ENCODE assay signal across 13 mouse cellular contexts in genomic region chr17:29281541-29281940, GRCm38 (mm10). TPM values are rescaled to one million over a fixed set of nuclear protein-coding genes. Genes with fewer than 3 reads are reported as not detected.
"Had no signal": no experiment of that assay in that cellular context is flagged by ENCODE, and none has a peak within 500 bp of the region (broad histone marks: within the 10 kb centered on the region; RNA-seq: fewer than 3 reads in every experiment).

No protein-coding gene starts in this region.

- H3K9me3 ChIP-seq: kidney, embryonic 15.5 days; limb, embryonic 13.5 days; midbrain, embryonic 15.5 days; neural tube, embryonic 12.5 days had no signal

- H3K9ac ChIP-seq: kidney, embryonic 15.5 days; limb, embryonic 13.5 days; liver, embryonic 14.5 days; midbrain, embryonic 15.5 days; neural tube, embryonic 12.5 days had no signal

- H3K4me2 ChIP-seq: kidney, embryonic 15.5 days; limb, embryonic 13.5 days; midbrain, embryonic 15.5 days; neural tube, embryonic 12.5 days had no signal

- ATAC-seq: midbrain, embryonic 15.5 days had no signal

- H3K4me1 ChIP-seq: limb, embryonic 13.5 days; neural tube, embryonic 12.5 days had no signal

- H3K27me3 ChIP-seq: kidney, embryonic 15.5 days; limb, embryonic 13.5 days; midbrain, embryonic 15.5 days; neural tube, embryonic 12.5 days had no signal

- H3K27ac ChIP-seq: kidney, embryonic 15.5 days; limb, embryonic 13.5 days; liver, embryonic 14.5 days; neural tube, embryonic 12.5 days had no signal

- H3K4me3 ChIP-seq: kidney, embryonic 15.5 days; limb, embryonic 13.5 days; midbrain, embryonic 15.5 days; neural tube, embryonic 12.5 days had no signal

- DNase-seq: kidney, adult 2 months; kidney, postnatal 14 days; layer of hippocampus, adult 9-11 months; layer of hippocampus, postnatal 36 days; thymus, adult 2 months; thymus, postnatal 36 days had no signal

RNA-seq across cellular contexts. Expression of gene Cpne5, which starts 43.6 kb away (rescaled TPM):
- total RNA-seq: liver, adult 2 months; monocyte, adult 5-6 weeks had no signal
- polyA plus RNA-seq: liver, adult 2 months had no signal
